9 mouse cellular contexts compared by ENCODE assay signal in the genomic region with DNA sequence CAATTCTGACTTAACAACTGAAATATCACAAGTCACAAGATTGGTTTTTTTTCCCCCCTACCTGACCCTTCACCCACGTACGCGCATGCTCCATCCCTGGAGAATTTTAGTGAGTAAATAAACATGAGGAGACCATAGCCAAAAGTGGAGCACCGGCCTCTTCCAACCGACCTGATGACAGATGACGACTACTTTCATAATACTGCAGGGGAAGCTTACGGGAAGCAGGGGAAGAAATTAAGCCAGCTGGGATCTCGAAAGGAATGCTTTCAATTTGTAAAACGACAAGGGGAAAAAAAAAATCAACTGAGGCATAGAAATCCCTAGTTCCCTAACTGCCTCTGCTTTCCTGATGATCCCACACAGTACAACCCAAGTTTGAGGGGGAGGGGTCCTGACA. TPM values are rescaled to one million over a fixed set of nuclear protein-coding genes. Genes with fewer than 3 reads are reported as not detected.
A peak's percentile ranks its signal among the peaks of the same experiment; 100 is the strongest.
DNase-seq lines count a peak whose midpoint lies in the region; ATAC-seq and TF ChIP-seq lines count a peak whose summit lies in the region.
"Had no signal": no experiment of that assay in that cellular context is flagged by ENCODE, and none has a peak within 500 bp of the region (broad histone marks: within the 10 kb centered on the region; RNA-seq: fewer than 3 reads in every experiment).

No protein-coding gene starts in this region.

- TF ChIP-seq CTCF in ES-Bruce4 (IDR thresholded peaks at IDR 0.05; ENCODE audit: low read depth, low read length), result no peak
- no peak for TF ChIP-seq CTCF in forebrain, postnatal 0 days (IDR thresholded peaks at IDR 0.05; ENCODE audit: low read depth)
- TF ChIP-seq CTCF in liver, postnatal 0 days (IDR thresholded peaks at IDR 0.05; ENCODE audit: low read depth), result no peak

- peak overlapping the region; percentile 82 for H3K4me2 ChIP-seq in forebrain, postnatal 0 days (ENCODE audit: low read depth)
- peak overlapping the region; percentile 82 for H3K4me2 ChIP-seq in liver, postnatal 0 days (ENCODE audit: low read depth, low read length)

- no peak for TF ChIP-seq EP300 in ES-Bruce4 (IDR thresholded peaks at IDR 0.05; ENCODE audit: insufficient read depth, low read depth, low read length)
- TF ChIP-seq EP300 in liver, postnatal 0 days (IDR thresholded peaks at IDR 0.05; ENCODE audit: low read depth), result no peak

- no peak overlapping the region; the same call in 1 of the 2 replicates for H3K27ac ChIP-seq in ES-Bruce4 (ENCODE audit: insufficient read depth, low read length)
- H3K27ac ChIP-seq in forebrain, postnatal 0 days (ENCODE audit: low read depth, low read length), result no peak overlapping the region
- H3K27ac ChIP-seq in liver, postnatal 0 days (ENCODE audit: low read depth), result peak overlapping the region; percentile 46

- peak overlapping the region; percentile 44 for H3K4me3 ChIP-seq in ES-Bruce4 (ENCODE audit: low read depth, low read length)
- peak overlapping the region; percentile 61 for H3K4me3 ChIP-seq in forebrain, postnatal 0 days (ENCODE audit: low read depth, low read length)
- H3K4me3 ChIP-seq in liver, postnatal 0 days (ENCODE audit: low read depth, low read length), result peak overlapping the region; percentile 77

- no peaks in the 10 kb centered on the region for H3K27me3 ChIP-seq in ES-Bruce4 (ENCODE audit: control insufficient read depth, insufficient read depth, low read length, poor library complexity, severe bottlenecking)
- no peaks in the 10 kb centered on the region for H3K27me3 ChIP-seq in forebrain, postnatal 0 days (ENCODE audit: insufficient read depth, low read length)
- no peaks in the 10 kb centered on the region for H3K27me3 ChIP-seq in liver, postnatal 0 days (ENCODE audit: insufficient read depth, low read length)

- no peaks in the 10 kb centered on the region for H3K4me1 ChIP-seq in ES-Bruce4 (ENCODE audit: control insufficient read depth, insufficient read depth, low read length)
- peaks cover 11% of the 10 kb centered on the region for H3K4me1 ChIP-seq in forebrain, postnatal 0 days (ENCODE audit: insufficient read depth)
- H3K4me1 ChIP-seq in liver, postnatal 0 days (ENCODE audit: insufficient read depth), result peaks cover 5% of the 10 kb centered on the region

- peak overlapping the region; percentile 98 for H3K9ac ChIP-seq in ES-Bruce4 (ENCODE audit: low read depth, poor library complexity, severe bottlenecking)
- H3K9ac ChIP-seq in forebrain, postnatal 0 days, result peak overlapping the region; percentile 89
- H3K9ac ChIP-seq in liver, postnatal 0 days (replicated peaks), result peak overlapping the region; percentile 87

- WGBS in forebrain, postnatal 0 days, result 0% methylated on average over 9 of the region's 9 CpGs
- 13% methylated on average over 9 of the region's 9 CpGs for WGBS in liver, postnatal 0 days (ENCODE audit: insufficient replicate concordance)

- TF ChIP-seq POLR2A in ES-Bruce4 (IDR thresholded peaks at IDR 0.05; ENCODE audit: insufficient read depth, low read length), result no peak

- no peak for ATAC-seq in forebrain, postnatal 0 days
- ATAC-seq in liver, postnatal 0 days, result no peak

- H3K36me3 ChIP-seq in ES-Bruce4 (ENCODE audit: control insufficient read depth, insufficient read depth, low read length, poor library complexity, severe bottlenecking), result peaks cover 4% of the 10 kb centered on the region; the same call in 1 of the 2 replicates
- no peaks in the 10 kb centered on the region for H3K36me3 ChIP-seq in forebrain, postnatal 0 days (ENCODE audit: insufficient read depth)
- no peaks in the 10 kb centered on the region for H3K36me3 ChIP-seq in liver, postnatal 0 days (replicated peaks; ENCODE audit: insufficient read depth, low read length)

- peak; percentile 46 for DNase-seq in embryo, embryonic 10.5 days (ENCODE audit: low spot score)
- DNase-seq in embryo, embryonic 9.5 days (ENCODE audit: extremely low spot score), result no peak
- DNase-seq in forebrain, postnatal 0 days, result no peak
- DNase-seq in liver, postnatal 0 days, result peak; percentile 35
- DNase-seq in thymus, postnatal 25 days, result no peak
- DNase-seq in cerebellum, postnatal 36 days, result no peak
- no peak for DNase-seq in right cerebral cortex, postnatal 4 days

- peaks cover 11% of the 10 kb centered on the region for H3K9me3 ChIP-seq in ES-Bruce4 (replicated peaks; ENCODE audit: control insufficient read depth, insufficient read depth, low read length, poor library complexity, severe bottlenecking)
- no peaks in the 10 kb centered on the region for H3K9me3 ChIP-seq in forebrain, postnatal 0 days (ENCODE audit: low read length)
- no peaks in the 10 kb centered on the region for H3K9me3 ChIP-seq in liver, postnatal 0 days (ENCODE audit: low read length)

RNA-seq across cellular contexts. Expression of gene Ube4b, which starts 1.8 kb away (rescaled TPM):
- 193 and 218 TPM in 2 replicates for polyA plus RNA-seq in ES-Bruce4 (2011; ENCODE audit: insufficient read depth, insufficient read length, low read depth, missing spikeins)
- 81.0 and 93.3 TPM in 2 replicates for total RNA-seq in forebrain, postnatal 0 days (2014; rRNA removed)
- polyA plus RNA-seq in forebrain, postnatal 0 days (2015; fragmentation: Nextera tagmentation; extraction: Ambion mirVana), result 41.0 and 47.6 TPM in 2 replicates
- polyA plus RNA-seq in liver, postnatal 0 days (2015; fragmentation: Nextera tagmentation; extraction: Ambion mirVana), result 11.9 and 12.7 TPM in 2 replicates

RNA-seq across cellular contexts. Expression of gene Rbp7, which starts 30.0 kb away (rescaled TPM):
- polyA plus RNA-seq in ES-Bruce4 (2011; ENCODE audit: insufficient read depth, insufficient read length, low read depth, missing spikeins), result 3.5 and 3.6 TPM in 2 replicates
- not detected in 2 replicates for total RNA-seq in forebrain, postnatal 0 days (2014; rRNA removed)
- 0.30 and 0.49 TPM in 2 replicates for polyA plus RNA-seq in forebrain, postnatal 0 days (2015; fragmentation: Nextera tagmentation; extraction: Ambion mirVana)
- polyA plus RNA-seq in liver, postnatal 0 days (2015; fragmentation: Nextera tagmentation; extraction: Ambion mirVana), result 0.21 TPM in 1 of 2 replicates, not detected in the other

RNA-seq across cellular contexts. Expression of gene Tmem274, which starts 52.4 kb away (rescaled TPM):
- not detected in 2 replicates for polyA plus RNA-seq in ES-Bruce4 (2011; ENCODE audit: insufficient read depth, insufficient read length, low read depth, missing spikeins)
- total RNA-seq in forebrain, postnatal 0 days (2014; rRNA removed), result not detected in 2 replicates
- not detected in 2 replicates for polyA plus RNA-seq in forebrain, postnatal 0 days (2015; fragmentation: Nextera tagmentation; extraction: Ambion mirVana)
- polyA plus RNA-seq in liver, postnatal 0 days (2015; fragmentation: Nextera tagmentation; extraction: Ambion mirVana), result not detected in 2 replicates
- polyA plus RNA-seq: large intestine, adult 2 months had no signal

Comparison
In these comparisons a context has a peak if more than half of its experiments do, and no peak if none do; other contexts are left out.
1. DNase-seq: peak in embryo, embryonic 10.5 days (single experiment) and liver, postnatal 0 days (single experiment); none in embryo, embryonic 9.5 days (single experiment), forebrain, postnatal 0 days (single experiment), thymus, postnatal 25 days (single experiment), cerebellum, postnatal 36 days (0 of 2) and right cerebral cortex, postnatal 4 days (single experiment).
2. Peak in every context shown above with its lines, with median percentiles within 50 percentile points of each other: H3K4me3 ChIP-seq and H3K9ac ChIP-seq.